Mouse (Mus musculus) 3T3-L1 (cell line): ENCODE measurements at regions not wholly inside any gene's neighbourhood (a gene's known extent, or its start where the extent isn't known, plus 50 kb on each side); places are given as distances from the start of the nearest gene placed in this dataset.

Source experiments
- DNase-seq: peaks from one replicate; pipeline ENCODE4 v3.0.0-alpha.2; 2015; ENCODE audit warnings: low read depth, low spot score

- DNase-seq = no peak
These were observed 597.7 kb downstream of the Gm19410 start for GRCm38 (mm10) chr8:36363291-36363690.

GRCm38 (mm10) chr8:36364567-36365231 is 599.1 kb downstream of the Gm19410 start:
- no peak for DNase-seq

GRCm38 (mm10) chr8:36365945-36366344 is 600.4 kb downstream of the Gm19410 start:
- DNase-seq = no peak

GRCm38 (mm10) chr8:36376579-36377350 is 611.2 kb downstream of the Gm19410 start:
- peak; percentile 8 for DNase-seq

- no peak for DNase-seq
These were observed 598.9 kb upstream of the AI429214 start for GRCm38 (mm10) chr8:36394487-36394886.

- DNase-seq = no peak
These were observed 596.9 kb upstream of the AI429214 start for GRCm38 (mm10) chr8:36396493-36396892.

- DNase-seq = no peak
These were observed 586.7 kb upstream of the AI429214 start for GRCm38 (mm10) chr8:36406706-36407105.
